Mouse (Mus musculus) neural tube, embryonic 14.5 days (tissue): ENCODE results near the gene Nudt8. TPM values are rescaled to one million over a fixed set of nuclear protein-coding genes. Genes with fewer than 3 reads are reported as not detected.
"Not testable (repeated sequence)": the region's sequence is repeated elsewhere in the genome, so short reads cannot be mapped to it uniquely, and the experiment has no call there.

Experiments
- ATAC-seq: fragments of 200-750 bp; cut with Nextera tagmentation; 2 replicates; pipeline ENCODE4 v1.8.0; 2017; ENCODE audit warnings: low read depth, mild to moderate bottlenecking, moderate TSS enrichment, moderate library complexity
- H3K27ac ChIP-seq: fragments of 300-500 bp; sonication (generic); 2 replicates; pipeline ENCODE4 v1.5.1; 2014; ENCODE audit warnings: low read depth, mild to moderate bottlenecking, control low read depth, low read length, moderate library complexity, mixed read lengths
- H3K27me3 ChIP-seq: fragments of 300-500 bp; sonication (generic); 2 replicates; pipeline ENCODE4 v1.6.1; 2014; ENCODE audit warnings: low read length; ENCODE audit not compliant: control insufficient read depth, insufficient read depth
- H3K36me3 ChIP-seq: fragments of 300-500 bp; sonication (generic); 2 replicates; pipeline ENCODE4 v1.6.1; 2014; ENCODE audit warnings: low read length, mixed read lengths; ENCODE audit not compliant: control insufficient read depth, insufficient read depth
- H3K4me1 ChIP-seq: fragments of 300-500 bp; sonication (generic); 2 replicates; pipeline ENCODE4 v1.6.1; 2014; ENCODE audit warnings: low read length; ENCODE audit not compliant: control insufficient read depth, insufficient read depth
- H3K4me2 ChIP-seq: fragments of 300-500 bp; sonication (generic); 2 replicates; pipeline ENCODE4 v1.6.1; 2014; ENCODE audit warnings: mild to moderate bottlenecking, low read depth, low read length, control low read depth
- H3K4me3 ChIP-seq: fragments of 300-500 bp; sonication (generic); 2 replicates; pipeline ENCODE4 v1.5.1; 2014; ENCODE audit warnings: low read depth, low read length, control low read depth, mixed read lengths
- H3K9ac ChIP-seq: fragments of 300-500 bp; sonication (generic); replicated peaks from 2 replicates; pipeline ENCODE4 v1.6.1; 2014; ENCODE audit warnings: low read depth, mild to moderate bottlenecking, control low read depth, low read length, mixed read lengths
- H3K9me3 ChIP-seq: fragments of 300-500 bp; sonication (generic); 2 replicates; pipeline ENCODE4 v1.6.1; 2016; ENCODE audit warnings: low read length; ENCODE audit not compliant: control insufficient read depth
- WGBS: fragments of 180-500 bp; shearing (Covaris S2); extraction: QIAGEN DNeasy Blood & Tissue Kit; methylation state at CpG from one replicate; pipeline ENCODE4 v1.1.7; 2014; 5-methylcytosine and 5-hydroxymethylcytosine counted together
- polyA plus RNA-seq: library from polyadenylated mRNA; unstranded; fragments of >200 nt; fragmentation: Nextera tagmentation; extraction: Ambion mirVana; gene quantifications from 2 replicates; pipeline ENCODE4 v1.2.1, GENCODE M21; 2014

Nudt8 gene
- polyA plus RNA-seq, 1 experiment from 2014 or later = 33.7 TPM

GRCm38 (mm10) chr19:3961805-3962204 lies 38.6 kb upstream of the Nudt8 start:
- not testable (repeated sequence) for ATAC-seq, H3K9me3 ChIP-seq, H3K4me2 ChIP-seq, H3K27ac ChIP-seq, H3K36me3 ChIP-seq, H3K4me3 ChIP-seq, H3K4me1 ChIP-seq, H3K9ac ChIP-seq, H3K27me3 ChIP-seq
- WGBS = 88% methylated on average over 6 of the region's 6 CpGs

GRCm38 (mm10) chr19:3962469-3962868 lies 37.9 kb upstream of the Nudt8 start:
- Histone ChIP-seq H3K4me2 (no peak overlapping the region), H3K9ac (no peak overlapping the region), H3K27ac (no peak overlapping the region), H3K27me3 (no peaks in the 10 kb centered on the region), H3K9me3 (no peaks in the 10 kb centered on the region), H3K4me1 (no peaks in the 10 kb centered on the region), H3K36me3 (no peaks in the 10 kb centered on the region), H3K4me3 (no peak overlapping the region)
- no peak for ATAC-seq
- WGBS = 15% methylated on average over 2 of the region's 2 CpGs

- H3K9ac ChIP-seq = no peak overlapping the region
- no peak overlapping the region for H3K4me3 ChIP-seq
- H3K27me3 ChIP-seq = no peaks in the 10 kb centered on the region
- WGBS = 79% methylated on average over 4 of the region's 4 CpGs
- no peaks in the 10 kb centered on the region for H3K4me1 ChIP-seq
- H3K9me3 ChIP-seq = no peaks in the 10 kb centered on the region
- no peak overlapping the region for H3K27ac ChIP-seq
- no peak overlapping the region for H3K4me2 ChIP-seq
- H3K36me3 ChIP-seq = no peaks in the 10 kb centered on the region
- no peak for ATAC-seq
Observed at GRCm38 (mm10) chr19:3964030-3964429, 36.4 kb upstream of the Nudt8 start.

GRCm38 (mm10) chr19:3966330-3967075 lies 33.9 kb upstream of the Nudt8 start:
- Histone ChIP-seq H3K9me3 (no peaks in the 10 kb centered on the region), H3K4me1 (no peaks in the 10 kb centered on the region), H3K36me3 (no peaks in the 10 kb centered on the region), H3K27ac (no peak overlapping the region), H3K4me2 (no peak overlapping the region), H3K27me3 (no peaks in the 10 kb centered on the region), H3K9ac (no peak overlapping the region), H3K4me3 (no peak overlapping the region)
- ATAC-seq = no peak
- 79% methylated on average over 11 of the region's 11 CpGs for WGBS

- WGBS = 75% methylated on average over 3 of the region's 3 CpGs
- no peak overlapping the region for H3K9ac ChIP-seq
- no peak overlapping the region for H3K27ac ChIP-seq
- H3K36me3 ChIP-seq = no peaks in the 10 kb centered on the region
- no peaks in the 10 kb centered on the region for H3K9me3 ChIP-seq
- no peaks in the 10 kb centered on the region for H3K27me3 ChIP-seq
- no peak overlapping the region for H3K4me2 ChIP-seq
- H3K4me1 ChIP-seq = no peaks in the 10 kb centered on the region
- H3K4me3 ChIP-seq = no peak overlapping the region
- no peak for ATAC-seq
Observed at GRCm38 (mm10) chr19:3967258-3967657, 33.1 kb upstream of the Nudt8 start.

- Histone ChIP-seq H3K36me3 (no peaks in the 10 kb centered on the region), H3K4me1 (no peaks in the 10 kb centered on the region), H3K27ac (no peak within 1 kb of the TSS), H3K4me2 (no peak within 1 kb of the TSS), H3K4me3 (no peak within 1 kb of the TSS), H3K9ac (no peak within 1 kb of the TSS), H3K9me3 (no peaks in the 10 kb centered on the region), H3K27me3 (no peaks in the 10 kb centered on the region)
- ATAC-seq = no peak
- WGBS = 49% methylated on average over 9 of the region's 9 CpGs
Observed at GRCm38 (mm10) chr19:3972229-3972628, 28.2 kb upstream of the Nudt8 start, which contains the start of gene Aldh3b2. Gene Aldh3b2, plus strand, starts transcription at chr19:3972328.

GRCm38 (mm10) chr19:3974608-3975007 lies 25.8 kb upstream of the Nudt8 start:
- not testable (repeated sequence) for H3K4me1 ChIP-seq, H3K36me3 ChIP-seq, H3K27ac ChIP-seq, H3K27me3 ChIP-seq, ATAC-seq, H3K4me3 ChIP-seq, H3K4me2 ChIP-seq, H3K9ac ChIP-seq, H3K9me3 ChIP-seq
- WGBS = 88% methylated on average over 6 of the region's 6 CpGs

GRCm38 (mm10) chr19:3975866-3976265 lies 24.5 kb upstream of the Nudt8 start:
- no peaks in the 10 kb centered on the region for H3K9me3 ChIP-seq
- WGBS = 76% methylated on average over 2 of the region's 2 CpGs
- H3K27me3 ChIP-seq = no peaks in the 10 kb centered on the region
- H3K27ac ChIP-seq = no peak overlapping the region
- no peaks in the 10 kb centered on the region for H3K36me3 ChIP-seq
- ATAC-seq = no peak
- H3K9ac ChIP-seq = no peak overlapping the region
- no peaks in the 10 kb centered on the region for H3K4me1 ChIP-seq
- H3K4me3 ChIP-seq = no peak overlapping the region
- H3K4me2 ChIP-seq = no peak overlapping the region

GRCm38 (mm10) chr19:3980309-3980708 lies 20.1 kb upstream of the Nudt8 start:
- peak; percentile 63; the same call in 1 of the 2 replicates for ATAC-seq
- no peaks in the 10 kb centered on the region for H3K9me3 ChIP-seq

More at GRCm38 (mm10) chr19:3980309-3980708, 20.1 kb upstream of the Nudt8 start:
- 0 out of 2 replicates have a peak, but pooled peaks cover 2% of the 10 kb centered on the region for H3K4me1 ChIP-seq
- 16% methylated on average over 4 of the region's 4 CpGs for WGBS
- no peak overlapping the region for H3K4me3 ChIP-seq
- H3K9ac ChIP-seq = no peak overlapping the region
- H3K27me3 ChIP-seq = no peaks in the 10 kb centered on the region
- no peaks in the 10 kb centered on the region for H3K36me3 ChIP-seq
- no peak overlapping the region for H3K27ac ChIP-seq
- no peak overlapping the region for H3K4me2 ChIP-seq
